23 mouse cellular contexts compared by ENCODE assay signal in genomic region chr5:148015383-148015782, GRCm38 (mm10).
"Had no signal": no experiment of that assay in that cellular context is flagged by ENCODE, and none has a peak within 500 bp of the region (broad histone marks: within the 10 kb centered on the region; RNA-seq: fewer than 3 reads in every experiment).

No protein-coding gene starts in this region.

- H3K36me3 ChIP-seq: heart, embryonic 10.5 days; heart, embryonic 12.5 days; hindbrain, embryonic 10.5 days; hindbrain, embryonic 12.5 days; intestine, embryonic 15.5 days; limb, embryonic 10.5 days; limb, embryonic 12.5 days had no signal

- H3K27me3 ChIP-seq: heart, embryonic 12.5 days; hindbrain, embryonic 12.5 days; intestine, embryonic 15.5 days; limb, embryonic 12.5 days had no signal

- DNase-seq: gastrocnemius, adult 2 months; gastrocnemius, postnatal 10 days; gastrocnemius, postnatal 25 days; heart, adult 18-20 months; heart, postnatal 10 days; heart, postnatal 4 days; kidney, adult 18-20 months; kidney, adult 8-10 months; kidney, postnatal 10 days; kidney, postnatal 25 days; kidney, postnatal 4 days; liver had no signal

- H3K4me3 ChIP-seq: gastrocnemius, adult 2 months; heart, embryonic 10.5 days; heart, embryonic 12.5 days; hindbrain, embryonic 10.5 days; hindbrain, embryonic 12.5 days; intestine, embryonic 15.5 days; left cerebral cortex, adult 2 months; limb, embryonic 10.5 days; limb, embryonic 12.5 days had no signal

- ATAC-seq: hindbrain, embryonic 16.5 days; inflammation-experienced regulatory T-cells, adult 6 months had no signal

- H3K9ac ChIP-seq: heart, embryonic 12.5 days; hindbrain, embryonic 12.5 days; hindbrain, embryonic 14.5 days; intestine, embryonic 15.5 days; limb, embryonic 12.5 days had no signal

- H3K27ac ChIP-seq: gastrocnemius, adult 2 months; heart, embryonic 10.5 days; hindbrain, embryonic 10.5 days; hindbrain, embryonic 12.5 days; hindbrain, embryonic 14.5 days; left cerebral cortex, adult 2 months; limb, embryonic 10.5 days; limb, embryonic 12.5 days had no signal

- H3K9me3 ChIP-seq: heart, embryonic 10.5 days; intestine, embryonic 15.5 days; limb, embryonic 10.5 days had no signal

- H3K4me1 ChIP-seq: heart, embryonic 10.5 days; heart, embryonic 12.5 days; hindbrain, embryonic 10.5 days; hindbrain, embryonic 12.5 days; limb, embryonic 10.5 days; limb, embryonic 12.5 days had no signal

- H3K4me2 ChIP-seq: heart, embryonic 12.5 days; hindbrain, embryonic 12.5 days; hindbrain, embryonic 14.5 days; intestine, embryonic 15.5 days; limb, embryonic 12.5 days had no signal
